Mouse (Mus musculus) embryonic facial prominence, embryonic 13.5 days (tissue): ENCODE results near the gene Nfam1. TPM values are rescaled to one million over a fixed set of nuclear protein-coding genes. Genes with fewer than 3 reads are reported as not detected.

Source experiments
- ATAC-seq: fragments of 200-750 bp; cut with Nextera tagmentation; 2 replicates; pipeline ENCODE4 v1.8.0; 2017; ENCODE audit warnings: low read depth; ENCODE audit not compliant: insufficient number of reproducible peaks, insufficient read depth, low FRiP score, low TSS enrichment
- H3K27ac ChIP-seq: fragments of 300-500 bp; sonication (generic); 2 replicates; pipeline ENCODE4 v1.5.1; 2015; ENCODE audit warnings: moderate library complexity, mild to moderate bottlenecking, inconsistent platforms
- H3K27me3 ChIP-seq: fragments of 300-500 bp; sonication (generic); 2 replicates; pipeline ENCODE4 v1.6.1; 2015; ENCODE audit warnings: mild to moderate bottlenecking, inconsistent platforms
- H3K36me3 ChIP-seq: fragments of 300-500 bp; sonication (generic); 2 replicates; pipeline ENCODE4 v1.6.1; 2015; ENCODE audit warnings: mild to moderate bottlenecking, inconsistent platforms
- H3K4me1 ChIP-seq: fragments of 300-500 bp; sonication (generic); 2 replicates; pipeline ENCODE4 v1.6.1; 2015; ENCODE audit warnings: inconsistent platforms
- H3K4me2 ChIP-seq: fragments of 300-500 bp; sonication (generic); 2 replicates; pipeline ENCODE4 v1.6.1; 2015; ENCODE audit warnings: moderate library complexity, mild to moderate bottlenecking, inconsistent platforms
- H3K4me3 ChIP-seq: fragments of 300-500 bp; sonication (generic); 2 replicates; pipeline ENCODE4 v1.5.1; 2015; ENCODE audit warnings: mild to moderate bottlenecking, inconsistent platforms
- H3K9ac ChIP-seq: fragments of 300-500 bp; sonication (generic); 2 replicates; pipeline ENCODE4 v1.6.1; 2015; ENCODE audit warnings: mild to moderate bottlenecking, inconsistent platforms
- H3K9me3 ChIP-seq: fragments of 300-500 bp; sonication (generic); 2 replicates; pipeline ENCODE4 v1.6.1; 2016; ENCODE audit warnings: inconsistent platforms
- WGBS: fragments of 180-500 bp; shearing (Covaris S2); methylation state at CpG from one replicate; pipeline ENCODE4 v1.1.7; 2015; ENCODE audit warnings: mixed read lengths; 5-methylcytosine and 5-hydroxymethylcytosine counted together
- polyA plus RNA-seq: library from polyadenylated mRNA; unstranded; fragments of >200 nt; fragmentation: Nextera tagmentation; extraction: Ambion mirVana; gene quantifications from 2 replicates; pipeline ENCODE4 v1.2.1, GENCODE M21; 2015

The Nfam1 gene
- polyA plus RNA-seq, 1 experiment from 2014 or later, result 3.7 TPM

DNA sequence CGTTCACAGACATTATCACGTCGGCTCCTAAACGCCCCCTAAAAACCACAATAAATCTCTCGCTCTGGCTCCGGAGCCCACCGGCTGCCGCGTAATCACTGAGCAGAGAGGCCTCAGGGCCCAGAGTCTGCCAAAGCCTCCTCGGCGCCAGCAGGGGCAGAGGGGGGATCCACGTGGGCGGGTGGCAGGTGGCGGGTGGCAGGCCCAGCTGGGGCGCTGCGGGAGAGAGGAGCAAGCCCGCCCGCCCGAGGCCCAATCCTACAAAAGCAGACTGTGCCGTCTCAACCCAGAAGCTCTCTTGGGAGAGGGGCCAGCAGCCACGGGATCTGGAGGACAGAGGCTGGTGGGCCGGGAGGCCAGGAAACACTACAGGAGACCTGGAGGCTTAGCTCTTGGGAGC lies 64.7 kb downstream of the Nfam1 start:
- no peaks in the 10 kb centered on the region for H3K36me3 ChIP-seq
- peak overlapping the region; percentile 58 for H3K4me2 ChIP-seq
- H3K9me3 ChIP-seq, result no peaks in the 10 kb centered on the region
- peak overlapping the region; percentile 54 for H3K9ac ChIP-seq
- peak overlapping the region; percentile 90 for H3K27ac ChIP-seq
- WGBS, result 1% methylated on average over 22 of the region's 22 CpGs
- 0 out of 2 replicates have a peak, but pooled peaks have one; percentile 38 for ATAC-seq
- H3K4me1 ChIP-seq, result peaks cover 47% of the 10 kb centered on the region
- no peaks in the 10 kb centered on the region for H3K27me3 ChIP-seq
- peak overlapping the region; percentile 25 for H3K4me3 ChIP-seq

DNA sequence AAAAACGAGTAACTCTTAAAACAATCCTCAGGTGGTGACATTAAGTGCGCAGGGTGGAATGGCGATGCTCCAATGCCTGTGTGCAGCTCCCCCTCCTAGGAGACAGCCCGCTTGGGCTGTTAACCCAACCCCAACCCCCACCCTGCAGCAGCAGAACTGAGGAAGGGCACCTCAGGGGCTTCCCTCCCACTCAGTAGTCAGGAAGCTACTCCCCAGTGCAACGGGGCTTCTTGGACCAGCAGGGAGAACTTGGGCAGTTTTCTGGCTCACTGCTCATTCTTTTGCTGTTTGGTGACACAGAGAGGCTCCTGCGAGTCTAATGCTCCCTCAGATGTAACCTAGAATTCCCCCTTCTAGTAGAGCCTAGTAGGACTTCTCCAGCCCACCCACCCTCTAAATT lies 65.2 kb downstream of the Nfam1 start:
- peak overlapping the region; percentile 58 for H3K4me2 ChIP-seq
- peak overlapping the region; percentile 25 for H3K4me3 ChIP-seq
- ATAC-seq, result 0 out of 2 replicates have a peak, but pooled peaks have one; percentile 3
- H3K27me3 ChIP-seq, result no peaks in the 10 kb centered on the region
- H3K36me3 ChIP-seq, result no peaks in the 10 kb centered on the region
- H3K9ac ChIP-seq, result peak overlapping the region; percentile 54; the same call in 1 of the 2 replicates
- WGBS, result 23% methylated on average over 6 of the region's 6 CpGs
- H3K9me3 ChIP-seq, result no peaks in the 10 kb centered on the region
- H3K4me1 ChIP-seq, result peaks cover 50% of the 10 kb centered on the region
- peak overlapping the region; percentile 90 for H3K27ac ChIP-seq

DNA sequence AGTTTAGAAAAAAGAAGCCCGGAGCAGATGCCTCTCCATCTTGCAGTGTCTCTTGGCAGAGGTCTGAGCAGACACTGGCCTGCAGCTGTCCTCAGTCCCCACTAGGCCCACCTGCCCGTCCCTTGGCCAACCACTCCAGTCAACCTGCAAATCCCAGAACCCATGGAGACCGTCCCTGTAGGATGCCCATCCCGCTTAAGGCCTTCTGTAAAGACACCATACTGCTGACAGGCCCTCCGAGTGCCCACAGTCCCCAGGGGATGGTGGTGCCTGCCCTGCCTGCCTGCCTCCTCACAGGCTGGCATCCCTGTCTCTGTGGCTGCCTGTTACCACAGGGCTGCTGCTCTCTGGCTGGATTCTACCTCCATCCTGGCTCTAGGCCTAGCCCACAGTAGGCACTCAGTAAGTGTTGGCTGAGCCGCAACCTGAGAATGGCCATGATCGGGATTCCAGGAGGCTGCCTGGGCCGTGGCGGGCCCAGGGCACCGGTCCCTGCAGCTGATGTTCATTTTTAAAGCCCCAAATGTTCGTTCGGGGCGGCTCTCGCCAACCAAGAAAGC lies 68.8 kb downstream of the Nfam1 start:
- Histone ChIP-seq H3K27me3 (peaks cover 7% of the 10 kb centered on the region; the same call in 1 of the 2 replicates), H3K27ac (peak overlapping the region; percentile 88), H3K9ac (0 out of 2 replicates have a peak overlapping the region, but pooled peaks have one; percentile 40), H3K36me3 (no peaks in the 10 kb centered on the region), H3K4me1 (peaks cover 77% of the 10 kb centered on the region), H3K9me3 (no peaks in the 10 kb centered on the region), H3K4me3 (peak overlapping the region; percentile 66; the same call in 1 of the 2 replicates), H3K4me2 (peak overlapping the region; percentile 76)
- 46% methylated on average over 14 of the region's 14 CpGs for WGBS
- no peak for ATAC-seq

GRCm38 (mm10) chr15:82963556-82964156 lies 69.5 kb downstream of the Nfam1 start:
- under 1% methylated on average over 14 of the region's 82 CpGs for WGBS
- peak; percentile 27; the same call in 1 of the 2 replicates for ATAC-seq

GRCm38 (mm10) chr15:82963090-82963489 lies 70.0 kb downstream of the Nfam1 start:
- Histone ChIP-seq H3K9ac (peak overlapping the region; percentile 82), H3K9me3 (no peaks in the 10 kb centered on the region), H3K4me1 (peaks cover 77% of the 10 kb centered on the region), H3K27me3 (peaks cover 7% of the 10 kb centered on the region; the same call in 1 of the 2 replicates), H3K4me3 (peak overlapping the region; percentile 66), H3K36me3 (no peaks in the 10 kb centered on the region), H3K27ac (peak overlapping the region; percentile 79), H3K4me2 (peak overlapping the region; percentile 76)
- WGBS, result 4% methylated on average over 37 of the region's 39 CpGs
- no peak for ATAC-seq

More at GRCm38 (mm10) chr15:82963556-82964156, 69.5 kb downstream of the Nfam1 start:
- Histone ChIP-seq H3K27ac (peak overlapping the region; percentile 88), H3K4me1 (peaks cover 77% of the 10 kb centered on the region), H3K4me2 (peak overlapping the region; percentile 76), H3K9me3 (no peaks in the 10 kb centered on the region), H3K9ac (peak overlapping the region; percentile 66; the same call in 1 of the 2 replicates), H3K36me3 (no peaks in the 10 kb centered on the region), H3K27me3 (peaks cover 7% of the 10 kb centered on the region; the same call in 1 of the 2 replicates), H3K4me3 (peak overlapping the region; percentile 66)

DNA sequence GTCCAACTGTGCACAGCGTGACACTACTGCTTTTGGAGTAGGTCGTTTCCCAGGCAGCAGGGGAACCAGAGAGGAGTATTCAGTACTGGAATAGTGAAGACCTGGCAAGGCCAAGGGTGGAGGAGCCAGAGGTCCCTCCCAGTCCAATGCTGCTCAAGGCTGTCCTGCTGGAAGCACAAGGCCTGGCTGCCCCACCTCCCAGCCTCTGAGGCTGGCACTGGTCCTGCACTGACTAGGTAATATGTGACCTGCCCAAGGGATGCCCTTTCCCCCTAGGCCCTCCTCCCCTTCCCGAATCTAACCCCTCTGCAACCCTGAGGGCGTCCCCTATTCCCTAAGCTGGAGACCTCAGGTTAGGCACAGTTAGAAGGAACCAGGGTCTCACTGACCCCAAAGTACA lies 70.6 kb downstream of the Nfam1 start:
- H3K4me1 ChIP-seq, result peaks cover 77% of the 10 kb centered on the region
- H3K36me3 ChIP-seq, result no peaks in the 10 kb centered on the region
- no peak for ATAC-seq
- H3K9me3 ChIP-seq, result no peaks in the 10 kb centered on the region
- 29% methylated on average over 4 of the region's 4 CpGs for WGBS
- H3K27me3 ChIP-seq, result peaks cover 7% of the 10 kb centered on the region; the same call in 1 of the 2 replicates
- H3K9ac ChIP-seq, result peak overlapping the region; percentile 82
- H3K27ac ChIP-seq, result peak overlapping the region; percentile 48
- peak overlapping the region; percentile 76 for H3K4me2 ChIP-seq
- peak overlapping the region; percentile 66 for H3K4me3 ChIP-seq

DNA sequence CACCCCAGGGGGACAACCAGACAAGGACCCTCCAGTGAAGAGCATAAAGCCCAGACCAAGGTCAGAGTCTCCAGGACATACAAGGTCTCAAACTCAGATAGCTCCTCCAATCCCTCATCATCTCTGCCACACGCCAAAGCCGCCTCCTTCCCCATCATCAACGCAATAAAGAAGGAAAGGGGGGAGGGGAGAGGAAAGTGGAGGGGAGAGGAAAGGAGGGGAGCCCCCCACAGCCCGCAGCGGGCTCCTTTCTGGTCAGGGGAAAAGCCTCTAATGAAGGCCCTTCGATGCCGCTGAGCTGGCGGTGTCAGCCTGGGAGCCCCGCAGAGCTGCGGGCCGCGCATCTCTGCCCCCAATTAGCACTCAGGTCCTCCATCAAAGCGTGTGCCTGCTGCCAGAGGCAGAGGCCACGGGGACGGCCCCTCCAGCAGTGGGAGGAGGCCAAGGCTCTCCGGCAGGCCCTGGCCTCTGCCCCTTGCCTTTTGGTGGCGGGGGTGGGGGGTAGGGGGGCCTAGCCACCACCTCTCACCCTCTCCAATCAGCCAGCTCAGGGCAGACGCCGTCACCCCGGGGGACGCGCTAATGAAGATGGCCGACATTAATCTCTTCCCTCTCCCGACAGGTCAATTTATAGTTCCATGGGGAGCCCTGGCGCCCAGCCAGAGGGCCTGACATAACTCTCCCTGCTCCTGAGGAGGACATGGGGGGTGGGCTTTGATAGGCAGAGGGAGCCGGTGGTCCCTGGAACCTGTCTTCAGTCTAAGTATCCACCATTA lies 72.1 kb downstream of the Nfam1 start:
- WGBS, result 2% methylated on average over 26 of the region's 26 CpGs
- H3K4me2 ChIP-seq, result peak overlapping the region; percentile 76
- peaks cover 81% of the 10 kb centered on the region for H3K4me1 ChIP-seq
- H3K27me3 ChIP-seq, result peaks cover 7% of the 10 kb centered on the region; the same call in 1 of the 2 replicates
- no peaks in the 10 kb centered on the region for H3K9me3 ChIP-seq
- ATAC-seq, result no peak
- no peak overlapping the region for H3K27ac ChIP-seq
- H3K9ac ChIP-seq, result peak overlapping the region; percentile 64
- H3K36me3 ChIP-seq, result no peaks in the 10 kb centered on the region
- H3K4me3 ChIP-seq, result peak overlapping the region; percentile 66

DNA sequence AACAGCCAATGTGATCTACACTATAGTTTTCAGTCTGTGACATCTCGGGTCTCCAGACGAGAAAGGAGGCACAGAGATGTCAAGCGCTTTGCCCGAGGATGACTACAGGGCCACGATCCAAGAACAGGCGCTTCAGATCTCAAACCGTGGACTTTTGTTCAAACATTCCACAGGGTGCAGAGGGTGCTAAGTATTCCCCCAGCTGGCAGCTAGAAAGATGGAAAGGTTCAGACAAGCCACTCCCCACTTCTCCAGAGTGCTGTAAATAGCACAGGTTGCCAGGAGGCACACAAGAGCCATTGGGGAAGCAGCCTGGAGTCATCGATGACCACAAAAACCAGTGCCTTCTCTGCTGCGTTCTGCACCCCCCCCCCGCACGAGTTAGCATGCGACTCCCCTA lies 74.0 kb downstream of the Nfam1 start:
- Histone ChIP-seq H3K27me3 (peaks cover 14% of the 10 kb centered on the region), H3K9ac (no peak overlapping the region), H3K4me2 (peak overlapping the region; percentile 57), H3K4me3 (no peak overlapping the region), H3K36me3 (peaks cover 5% of the 10 kb centered on the region; the same call in 1 of the 2 replicates), H3K9me3 (no peaks in the 10 kb centered on the region), H3K27ac (no peak overlapping the region), H3K4me1 (peaks cover 86% of the 10 kb centered on the region)
- WGBS, result 58% methylated on average over 12 of the region's 12 CpGs
- no peak for ATAC-seq

DNA sequence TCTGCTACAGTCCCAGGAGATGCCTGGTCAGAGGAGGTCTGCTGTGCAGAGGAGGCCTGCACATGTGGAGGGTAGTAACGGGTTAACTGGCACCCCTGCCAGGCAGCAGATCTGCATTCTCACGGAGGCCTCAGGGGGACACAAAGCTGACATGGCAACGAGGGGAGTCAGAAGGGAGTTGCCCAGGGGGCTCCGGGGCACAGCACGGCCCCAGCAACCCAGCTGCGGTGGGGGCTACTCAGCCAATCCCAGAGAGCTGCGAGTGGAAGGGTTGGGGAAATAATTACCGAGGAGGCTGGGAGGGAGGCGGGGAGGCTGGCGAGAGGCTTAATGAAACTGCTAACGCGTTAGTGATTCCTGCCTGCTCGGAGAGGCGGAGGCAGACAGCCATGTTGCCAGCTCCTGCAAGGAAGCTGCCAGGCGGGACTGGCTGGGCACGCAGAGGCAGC lies 74.8 kb downstream of the Nfam1 start:
- H3K9ac ChIP-seq, result peak overlapping the region; percentile 59
- H3K27me3 ChIP-seq, result peaks cover 20% of the 10 kb centered on the region
- H3K4me3 ChIP-seq, result peak overlapping the region; percentile 23
- H3K36me3 ChIP-seq, result peaks cover 9% of the 10 kb centered on the region; the same call in 1 of the 2 replicates
- H3K9me3 ChIP-seq, result no peaks in the 10 kb centered on the region
- peaks cover 93% of the 10 kb centered on the region for H3K4me1 ChIP-seq
- H3K4me2 ChIP-seq, result peak overlapping the region; percentile 57
- 5% methylated on average over 16 of the region's 16 CpGs for WGBS
- peak overlapping the region; percentile 64; the same call in 1 of the 2 replicates for H3K27ac ChIP-seq
- ATAC-seq, result no peak

DNA sequence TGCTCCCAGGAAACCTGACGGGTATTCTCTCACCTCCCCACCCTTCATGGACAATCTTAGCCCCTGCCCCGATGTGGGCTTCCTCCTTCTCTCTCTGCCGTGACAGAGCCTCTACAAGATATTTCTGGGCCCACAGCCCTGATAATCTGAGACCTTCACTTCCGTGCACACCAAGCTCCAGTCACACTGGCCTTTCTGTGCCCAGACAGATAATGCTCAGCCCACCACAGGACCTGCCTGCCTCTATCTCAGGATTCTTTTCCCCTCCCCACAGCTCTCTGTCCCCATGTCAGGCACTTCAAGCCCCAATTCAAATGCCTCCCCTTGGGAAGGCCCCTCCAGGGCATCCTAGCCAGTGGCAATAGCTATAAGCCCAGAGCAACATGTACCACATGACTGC lies 76.4 kb downstream of the Nfam1 start:
- WGBS, result 60% methylated on average over 4 of the region's 4 CpGs
- no peak overlapping the region for H3K9ac ChIP-seq
- H3K9me3 ChIP-seq, result no peaks in the 10 kb centered on the region
- peaks cover 27% of the 10 kb centered on the region for H3K27me3 ChIP-seq
- no peak for ATAC-seq
- no peak overlapping the region for H3K4me3 ChIP-seq
- peaks cover 11% of the 10 kb centered on the region; the same call in 1 of the 2 replicates for H3K36me3 ChIP-seq
- peaks cover 94% of the 10 kb centered on the region for H3K4me1 ChIP-seq
- H3K27ac ChIP-seq, result no peak overlapping the region
- H3K4me2 ChIP-seq, result no peak overlapping the region

DNA sequence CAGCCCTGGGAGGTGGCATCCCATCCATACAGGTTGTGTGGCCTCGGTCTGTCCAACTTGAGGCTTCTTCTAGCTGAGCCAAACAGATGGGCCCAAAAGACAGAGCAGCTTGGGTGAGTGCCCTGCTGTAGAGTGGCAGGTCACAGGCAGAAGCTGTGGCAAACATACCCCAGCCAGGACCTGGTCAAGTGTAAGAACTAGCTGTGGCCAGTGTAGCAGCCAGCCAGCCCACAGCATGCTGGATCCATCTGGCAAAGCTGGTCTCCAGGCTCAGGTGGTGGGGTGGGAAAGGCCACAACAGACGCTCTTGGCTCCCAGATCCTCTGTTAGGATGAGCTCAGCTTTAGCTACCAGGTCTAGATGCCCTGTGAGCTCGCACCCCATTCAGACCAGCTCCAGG lies 76.8 kb downstream of the Nfam1 start:
- Histone ChIP-seq H3K4me1 (peaks cover 94% of the 10 kb centered on the region), H3K9ac (0 out of 2 replicates have a peak overlapping the region, but pooled peaks have one; percentile 16), H3K4me3 (no peak overlapping the region), H3K9me3 (no peaks in the 10 kb centered on the region), H3K4me2 (no peak overlapping the region), H3K36me3 (peaks cover 11% of the 10 kb centered on the region; the same call in 1 of the 2 replicates), H3K27me3 (peaks cover 29% of the 10 kb centered on the region), H3K27ac (no peak overlapping the region)
- WGBS, result 88% methylated on average over 3 of the region's 3 CpGs
- ATAC-seq, result no peak
